Mouse (Mus musculus) lung, postnatal 0 days (tissue): ENCODE measurements around the gene Tdrd9.

Experiments used
- CTCF ChIP-seq: IDR thresholded peaks from 2 replicates; pipeline ENCODE4 v1.5.1; 2016; ENCODE audit warnings: antibody characterized with exemption, mild to moderate bottlenecking
- EP300 ChIP-seq: IDR thresholded peaks from 2 replicates; pipeline ENCODE4 v1.6.1; 2016; ENCODE audit warnings: antibody characterized with exemption, mild to moderate bottlenecking, control low read depth

DNA sequence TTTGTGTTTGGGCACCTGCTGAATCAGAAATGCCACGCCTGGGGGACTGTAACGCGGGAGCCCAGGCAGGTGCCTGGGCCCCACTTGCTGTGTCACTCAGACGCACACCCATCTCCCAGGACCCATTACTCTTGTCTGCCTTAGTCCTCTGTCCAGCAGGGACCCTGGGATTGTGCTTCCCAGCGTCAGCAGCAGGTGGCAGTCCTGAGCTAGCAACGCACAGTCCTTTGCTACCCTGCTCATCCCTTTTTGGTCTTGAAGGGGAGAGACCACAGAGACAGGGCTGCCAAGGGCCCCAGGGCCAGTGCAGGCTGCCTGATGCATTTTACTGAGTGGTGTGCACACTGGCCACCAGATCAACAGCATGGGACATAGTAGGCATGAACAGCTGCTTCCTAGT, 106.3 kb downstream of the Tdrd9 start:
- TF ChIP-seq CTCF (peak; percentile 97), EP300 (no peak)
